Mouse (Mus musculus) liver, embryonic 12.5 days (tissue): ENCODE results near the gene Fbn1. TPM values are rescaled to one million over a fixed set of nuclear protein-coding genes. Genes with fewer than 3 reads are reported as not detected.

Experiments used
- ATAC-seq: fragments of 200-750 bp; cut with Nextera tagmentation; 2 replicates; pipeline ENCODE4 v1.8.0; 2017; ENCODE audit warnings: moderate number of reproducible peaks, mild to moderate bottlenecking, moderate library complexity
- H3K27ac ChIP-seq: fragments of 300-500 bp; sonication (generic); 2 replicates; pipeline ENCODE4 v1.5.1; 2016; ENCODE audit warnings: mild to moderate bottlenecking
- H3K27me3 ChIP-seq: fragments of 300-500 bp; sonication (generic); replicated peaks from 2 replicates; pipeline ENCODE4 v1.6.1; 2016; ENCODE audit warnings: mild to moderate bottlenecking, moderate library complexity
- H3K36me3 ChIP-seq: fragments of 300-500 bp; sonication (generic); 2 replicates; pipeline ENCODE4 v1.6.1; 2016; ENCODE audit warnings: mild to moderate bottlenecking, moderate library complexity
- H3K4me1 ChIP-seq: fragments of 300-500 bp; sonication (generic); 2 replicates; pipeline ENCODE4 v1.6.1; 2016
- H3K4me2 ChIP-seq: fragments of 300-500 bp; sonication (generic); 2 replicates; pipeline ENCODE4 v1.6.1; 2016; ENCODE audit warnings: mild to moderate bottlenecking, moderate library complexity
- H3K4me3 ChIP-seq: fragments of 300-500 bp; sonication (generic); 2 replicates; pipeline ENCODE4 v1.5.1; 2016; ENCODE audit warnings: mild to moderate bottlenecking, moderate library complexity
- H3K9ac ChIP-seq: fragments of 300-500 bp; sonication (generic); 2 replicates; pipeline ENCODE4 v1.6.1; 2016; ENCODE audit warnings: mild to moderate bottlenecking, moderate library complexity
- H3K9me3 ChIP-seq: fragments of 300-500 bp; sonication (generic); replicated peaks from 2 replicates; pipeline ENCODE4 v1.6.1; 2016; ENCODE audit warnings: mild to moderate bottlenecking, moderate library complexity
- WGBS: fragments of 180-500 bp; shearing (Covaris S2); methylation state at CpG from one replicate; pipeline ENCODE4 v1.1.7; 2016; ENCODE audit not compliant: insufficient replicate concordance; 5-methylcytosine and 5-hydroxymethylcytosine counted together
- polyA plus RNA-seq: library from polyadenylated mRNA; unstranded; fragments of >200 nt; fragmentation: Nextera tagmentation; extraction: Ambion mirVana; gene quantifications from 2 replicates; pipeline ENCODE4 v1.2.1, GENCODE M21; 2016

Gene Fbn1
- polyA plus RNA-seq, 1 experiment from 2014 or later = 2.4 TPM

GRCm38 (mm10) chr2:125449361-125449760, 58.4 kb downstream of the Fbn1 start:
- H3K4me2 ChIP-seq = no peak overlapping the region
- H3K9me3 ChIP-seq = no peaks in the 10 kb centered on the region
- H3K36me3 ChIP-seq = no peaks in the 10 kb centered on the region
- H3K27ac ChIP-seq = no peak overlapping the region
- WGBS = 66% methylated on average over 8 of the region's 8 CpGs
- no peak overlapping the region for H3K4me3 ChIP-seq
- H3K4me1 ChIP-seq = peaks cover 5% of the 10 kb centered on the region; the same call in 1 of the 2 replicates
- no peaks in the 10 kb centered on the region for H3K27me3 ChIP-seq
- ATAC-seq = no peak
- H3K9ac ChIP-seq = no peak overlapping the region

GRCm38 (mm10) chr2:125448881-125449280, 58.9 kb downstream of the Fbn1 start:
- 66% methylated on average over 6 of the region's 6 CpGs for WGBS
- H3K9me3 ChIP-seq = no peaks in the 10 kb centered on the region
- H3K36me3 ChIP-seq = no peaks in the 10 kb centered on the region
- H3K27me3 ChIP-seq = no peaks in the 10 kb centered on the region
- no peak overlapping the region for H3K27ac ChIP-seq
- H3K4me1 ChIP-seq = peaks cover 5% of the 10 kb centered on the region; the same call in 1 of the 2 replicates
- H3K4me2 ChIP-seq = no peak overlapping the region
- no peak overlapping the region for H3K9ac ChIP-seq
- ATAC-seq = no peak
- H3K4me3 ChIP-seq = no peak overlapping the region

- no peak for ATAC-seq
- Histone ChIP-seq H3K4me2 (no peak overlapping the region), H3K4me3 (no peak overlapping the region), H3K9me3 (no peaks in the 10 kb centered on the region), H3K27me3 (no peaks in the 10 kb centered on the region), H3K9ac (no peak overlapping the region), H3K36me3 (no peaks in the 10 kb centered on the region), H3K27ac (no peak overlapping the region), H3K4me1 (no peaks in the 10 kb centered on the region)
- 77% methylated on average over 9 of the region's 9 CpGs for WGBS
Measured at GRCm38 (mm10) chr2:125447274-125447898, 60.4 kb downstream of the Fbn1 start.

GRCm38 (mm10) chr2:125438381-125438780, 69.4 kb downstream of the Fbn1 start:
- Histone ChIP-seq H3K27ac (no peak overlapping the region), H3K9ac (no peak overlapping the region), H3K36me3 (no peaks in the 10 kb centered on the region), H3K27me3 (no peaks in the 10 kb centered on the region), H3K9me3 (no peaks in the 10 kb centered on the region), H3K4me1 (no peaks in the 10 kb centered on the region), H3K4me2 (no peak overlapping the region), H3K4me3 (no peak overlapping the region)
- ATAC-seq = no peak
- WGBS = 64% methylated on average over 8 of the region's 8 CpGs

GRCm38 (mm10) chr2:125436240-125436639, 71.6 kb downstream of the Fbn1 start:
- H3K4me1 ChIP-seq = no peaks in the 10 kb centered on the region
- no peak overlapping the region for H3K9ac ChIP-seq
- H3K27me3 ChIP-seq = no peaks in the 10 kb centered on the region
- no peak overlapping the region for H3K4me2 ChIP-seq
- ATAC-seq = no peak
- no peak overlapping the region for H3K27ac ChIP-seq
- 72% methylated on average over 7 of the region's 7 CpGs for WGBS
- no peaks in the 10 kb centered on the region for H3K36me3 ChIP-seq
- no peaks in the 10 kb centered on the region for H3K9me3 ChIP-seq
- H3K4me3 ChIP-seq = no peak overlapping the region

GRCm38 (mm10) chr2:125433524-125433923, 74.3 kb downstream of the Fbn1 start:
- Histone ChIP-seq H3K4me3 (no peak overlapping the region), H3K4me2 (no peak overlapping the region), H3K9ac (no peak overlapping the region), H3K4me1 (no peaks in the 10 kb centered on the region), H3K9me3 (no peaks in the 10 kb centered on the region), H3K27ac (no peak overlapping the region), H3K27me3 (no peaks in the 10 kb centered on the region), H3K36me3 (no peaks in the 10 kb centered on the region)
- 68% methylated on average over 6 of the region's 6 CpGs for WGBS
- no peak for ATAC-seq

- no peaks in the 10 kb centered on the region for H3K36me3 ChIP-seq
- H3K27me3 ChIP-seq = no peaks in the 10 kb centered on the region
- no peak overlapping the region for H3K27ac ChIP-seq
- H3K4me1 ChIP-seq = no peaks in the 10 kb centered on the region
- no peaks in the 10 kb centered on the region for H3K9me3 ChIP-seq
- no peak overlapping the region for H3K9ac ChIP-seq
- no peak overlapping the region for H3K4me2 ChIP-seq
- H3K4me3 ChIP-seq = no peak overlapping the region
- no peak for ATAC-seq
- WGBS = 71% methylated on average over 6 of the region's 6 CpGs
Measured at GRCm38 (mm10) chr2:125431491-125431890, 76.3 kb downstream of the Fbn1 start.

- H3K9ac ChIP-seq = no peak overlapping the region
- ATAC-seq = no peak
- no peaks in the 10 kb centered on the region for H3K27me3 ChIP-seq
- H3K36me3 ChIP-seq = no peaks in the 10 kb centered on the region
- H3K27ac ChIP-seq = no peak overlapping the region
- H3K4me1 ChIP-seq = no peaks in the 10 kb centered on the region
- no peak overlapping the region for H3K4me3 ChIP-seq
- H3K4me2 ChIP-seq = no peak overlapping the region
- no peaks in the 10 kb centered on the region for H3K9me3 ChIP-seq
- WGBS = 77% methylated on average over 10 of the region's 10 CpGs
Measured at GRCm38 (mm10) chr2:125428811-125429438, 78.9 kb downstream of the Fbn1 start.

GRCm38 (mm10) chr2:125420604-125421003, 87.2 kb downstream of the Fbn1 start:
- Histone ChIP-seq H3K4me1 (no peaks in the 10 kb centered on the region), H3K9me3 (no peaks in the 10 kb centered on the region), H3K36me3 (no peaks in the 10 kb centered on the region), H3K27me3 (no peaks in the 10 kb centered on the region), H3K4me3 (no peak overlapping the region), H3K9ac (no peak overlapping the region), H3K4me2 (no peak overlapping the region), H3K27ac (no peak overlapping the region)
- no peak for ATAC-seq
- 64% methylated on average over 9 of the region's 9 CpGs for WGBS

- Histone ChIP-seq H3K4me2 (no peak overlapping the region), H3K4me3 (no peak overlapping the region), H3K9ac (no peak overlapping the region), H3K9me3 (no peaks in the 10 kb centered on the region), H3K36me3 (no peaks in the 10 kb centered on the region), H3K27me3 (no peaks in the 10 kb centered on the region), H3K4me1 (no peaks in the 10 kb centered on the region), H3K27ac (no peak overlapping the region)
- WGBS = 61% methylated on average over 4 of the region's 4 CpGs
- no peak for ATAC-seq
Measured at GRCm38 (mm10) chr2:125419681-125420080, 88.1 kb downstream of the Fbn1 start.

- Histone ChIP-seq H3K27me3 (no peaks in the 10 kb centered on the region), H3K4me1 (no peaks in the 10 kb centered on the region), H3K4me3 (no peak overlapping the region), H3K9ac (no peak overlapping the region), H3K27ac (no peak overlapping the region), H3K4me2 (no peak overlapping the region), H3K36me3 (no peaks in the 10 kb centered on the region), H3K9me3 (no peaks in the 10 kb centered on the region)
- ATAC-seq = no peak
- WGBS = 42% methylated on average over 4 of the region's 4 CpGs
Measured at GRCm38 (mm10) chr2:125418546-125418945, 89.2 kb downstream of the Fbn1 start.

GRCm38 (mm10) chr2:125416541-125417245, 91.1 kb downstream of the Fbn1 start:
- H3K27me3 ChIP-seq = no peaks in the 10 kb centered on the region

More at GRCm38 (mm10) chr2:125416541-125417245, 91.1 kb downstream of the Fbn1 start:
- no peaks in the 10 kb centered on the region for H3K4me1 ChIP-seq
- H3K27ac ChIP-seq = no peak overlapping the region
- H3K4me2 ChIP-seq = no peak overlapping the region
- H3K4me3 ChIP-seq = no peak overlapping the region
- 73% methylated on average over 10 of the region's 10 CpGs for WGBS
- no peaks in the 10 kb centered on the region for H3K9me3 ChIP-seq
- no peaks in the 10 kb centered on the region for H3K36me3 ChIP-seq
- H3K9ac ChIP-seq = no peak overlapping the region
- no peak for ATAC-seq
